Mouse (Mus musculus): ENCODE data around the gene Arrdc2.

Gene Arrdc2

DNA sequence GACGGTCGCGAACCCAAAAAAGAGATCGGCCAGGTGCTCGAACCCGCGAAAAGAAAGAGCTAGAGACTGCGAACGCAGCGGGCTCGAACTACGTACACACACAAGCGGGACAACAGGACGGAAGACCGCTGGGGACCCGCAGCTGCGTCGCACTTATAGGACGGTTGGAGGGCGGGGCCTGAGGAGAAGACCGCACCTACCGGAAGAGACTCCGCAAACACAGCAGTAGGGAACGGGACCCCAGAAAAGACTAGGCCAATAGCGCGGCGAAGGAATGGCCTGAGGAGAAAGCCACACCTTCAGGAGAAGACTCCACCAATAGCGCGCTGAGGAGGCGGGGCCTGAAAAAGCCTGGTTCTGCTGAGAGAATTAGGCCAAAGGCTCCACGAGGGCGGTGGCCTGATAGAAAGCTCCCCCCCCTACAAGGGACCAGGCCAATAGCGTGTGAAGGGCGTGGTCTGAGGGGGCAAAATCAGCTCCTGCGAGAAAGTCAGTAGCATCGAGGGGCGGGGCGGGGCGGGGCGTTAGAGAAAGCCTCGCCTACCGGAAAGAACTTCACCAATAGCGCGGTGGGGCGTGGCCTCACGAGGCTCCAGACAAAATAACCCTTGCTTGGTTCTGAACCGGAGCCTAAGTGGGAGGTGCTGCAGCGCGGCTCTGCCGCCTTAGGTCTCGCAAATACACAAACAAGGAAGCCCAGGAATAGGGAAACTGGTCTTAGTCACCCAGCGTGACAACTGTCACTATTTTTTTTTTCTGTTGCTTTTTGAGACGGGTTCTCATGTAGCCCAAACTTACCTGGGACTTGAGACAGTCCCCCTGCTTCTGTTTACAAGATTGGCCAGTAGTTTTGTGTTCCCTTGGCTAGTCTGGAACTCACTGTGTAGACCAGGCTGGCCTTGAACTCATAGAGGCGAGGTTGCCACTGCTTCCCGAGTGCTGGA lies at the start of gene Arrdc2:
Gene Arrdc2, minus strand, starts transcription at position 313 of the 944 bp plus-strand sequence.
- DNase-seq = peak; percentile 95 to 97

DNA sequence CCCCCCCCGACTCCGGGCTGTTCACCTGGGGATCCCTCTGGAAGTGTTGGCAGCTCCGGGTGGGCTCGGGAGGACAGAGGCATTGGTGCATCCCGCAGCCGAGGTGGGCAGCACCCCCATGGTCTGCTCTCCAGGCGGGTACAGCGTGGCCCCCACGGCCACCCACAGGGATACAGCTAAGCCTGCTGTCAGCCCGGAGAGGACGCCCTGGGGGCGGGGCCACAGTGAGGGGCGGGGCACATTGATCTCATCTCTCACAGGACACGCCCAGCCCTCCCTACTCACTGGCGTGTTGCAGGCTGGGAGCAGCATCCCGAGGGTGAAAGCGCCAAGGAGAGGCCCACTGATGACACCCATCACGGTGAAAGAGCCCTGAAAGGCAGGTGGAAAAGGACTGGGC lies 48.1 kb upstream of the Arrdc2 start:
- DNase-seq = peak in 1 of 2 experiments; percentile 50

DNA sequence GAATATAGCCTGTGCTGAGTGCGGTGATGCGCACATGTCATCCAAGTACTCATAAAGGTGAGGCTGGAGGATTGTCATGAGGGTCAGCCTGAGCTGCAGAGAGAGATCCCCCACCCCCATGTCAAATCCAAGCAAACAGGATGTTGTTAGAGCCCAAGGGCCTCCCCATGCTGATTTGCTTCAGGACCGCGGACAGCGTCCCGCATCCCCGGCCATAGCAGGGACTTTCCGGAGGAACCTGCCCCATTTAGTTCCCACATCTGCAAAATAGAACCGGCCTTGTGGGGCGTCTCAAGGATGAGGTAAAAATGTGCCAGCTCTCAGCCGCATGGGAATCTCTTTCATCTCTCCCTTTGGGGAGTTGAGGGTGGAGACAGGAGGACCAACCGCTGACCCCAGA lies 46.1 kb upstream of the Arrdc2 start:
- peak in 1 of 2 experiments; percentile 6 for DNase-seq

DNA sequence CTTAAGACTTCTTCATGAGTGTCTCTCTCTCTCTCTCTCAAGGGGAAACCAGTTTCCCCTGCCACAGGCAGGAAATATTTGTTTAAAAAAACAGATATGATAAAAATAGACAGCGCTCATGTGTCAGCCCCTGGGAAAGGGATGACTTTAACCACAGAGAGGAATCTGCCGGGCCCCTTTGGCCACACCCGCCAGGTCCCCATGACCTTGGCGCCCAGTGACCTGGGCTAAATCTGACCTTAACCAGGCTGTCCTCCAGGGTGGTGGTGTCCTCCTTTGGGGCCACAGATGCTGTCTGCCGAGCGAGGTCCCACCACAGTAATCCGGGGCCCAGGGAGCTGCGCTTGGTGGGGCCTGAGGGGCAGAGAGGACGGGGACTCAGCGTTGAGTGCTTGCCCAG lies 45.2 kb upstream of the Arrdc2 start:
- DNase-seq = no peak

DNA sequence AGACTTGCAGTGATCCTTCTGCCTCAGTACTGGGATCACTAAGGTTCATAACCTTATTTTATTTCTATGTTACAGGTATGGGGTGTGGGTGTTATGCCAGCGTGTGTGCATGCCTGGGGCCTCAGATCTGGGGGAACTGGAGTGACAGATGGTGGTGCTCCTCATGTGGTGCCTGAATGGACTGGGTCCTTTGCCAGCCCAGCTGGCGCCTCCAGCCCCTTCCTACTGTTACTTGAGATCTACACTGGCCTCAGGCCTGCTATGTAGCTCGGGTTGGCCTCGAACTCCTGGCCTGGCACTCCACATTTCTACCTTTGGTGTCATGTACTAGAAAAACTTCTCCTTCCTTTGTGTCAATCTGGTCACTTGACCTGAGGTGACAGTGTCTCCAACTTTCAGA lies 44.7 kb upstream of the Arrdc2 start:
- peak; percentile 59 to 67 for DNase-seq

DNA sequence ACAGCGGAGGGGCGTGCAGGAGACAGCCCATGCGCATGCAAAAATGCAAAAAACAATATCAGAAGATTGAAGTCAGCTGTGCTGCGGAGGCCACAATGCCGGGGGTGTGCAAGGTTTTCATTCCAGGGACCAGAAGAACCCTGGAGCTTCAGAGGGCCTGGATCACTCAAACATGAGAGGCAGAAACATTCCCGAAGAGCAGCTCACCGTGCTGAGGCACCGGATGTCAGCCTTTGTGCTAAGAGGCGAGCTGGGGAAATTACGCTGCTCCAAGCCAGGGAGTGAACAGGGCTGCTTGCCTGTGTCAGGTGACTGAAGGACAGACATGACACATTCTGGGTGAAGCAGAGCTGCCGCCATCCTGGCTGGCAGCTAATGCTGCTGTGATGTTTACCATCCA lies 41.0 kb upstream of the Arrdc2 start:
- DNase-seq = peak; percentile 60 to 70

DNA sequence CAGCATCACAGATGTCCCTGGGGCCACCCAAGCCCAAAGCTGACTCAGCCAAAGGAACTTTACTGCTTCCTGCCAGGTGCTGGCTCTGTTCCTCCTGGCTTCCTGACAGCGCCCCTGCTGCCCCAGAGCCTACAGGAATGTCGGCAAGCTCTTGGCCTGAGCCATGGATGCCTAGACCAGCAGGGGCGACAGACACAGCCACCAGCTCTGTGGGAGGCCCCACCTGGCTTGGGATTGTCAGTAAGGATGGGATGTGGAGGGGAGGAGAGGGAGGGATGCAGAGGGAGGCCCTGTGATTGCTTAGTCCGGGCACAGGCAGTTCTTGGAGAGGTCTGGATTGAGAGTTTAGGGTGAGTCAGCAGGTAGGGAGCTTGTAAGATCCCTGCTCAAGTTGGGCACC lies 40.6 kb upstream of the Arrdc2 start:
- peak; percentile 97 to 98 for DNase-seq

DNA sequence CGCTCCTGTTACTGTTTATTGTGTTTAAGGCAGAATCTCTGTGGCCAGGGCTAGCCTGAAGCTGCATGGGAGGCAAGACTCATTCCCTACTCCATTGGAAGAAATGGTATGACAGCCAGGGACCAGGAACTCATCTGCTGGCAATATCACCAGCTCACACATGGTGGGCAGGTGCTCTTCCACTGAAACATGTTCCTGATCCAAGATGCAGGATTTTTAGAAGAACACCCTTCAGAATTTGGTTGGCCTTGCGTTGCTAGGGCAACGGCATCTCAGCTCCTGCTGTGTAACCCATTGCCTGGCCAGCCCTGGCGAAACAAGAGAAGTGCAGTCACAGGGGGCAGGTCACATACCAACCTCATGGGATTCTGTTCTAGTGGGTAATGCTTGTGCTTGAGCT lies 40.0 kb upstream of the Arrdc2 start:
- DNase-seq = peak in 1 of 2 experiments; percentile 69

DNA sequence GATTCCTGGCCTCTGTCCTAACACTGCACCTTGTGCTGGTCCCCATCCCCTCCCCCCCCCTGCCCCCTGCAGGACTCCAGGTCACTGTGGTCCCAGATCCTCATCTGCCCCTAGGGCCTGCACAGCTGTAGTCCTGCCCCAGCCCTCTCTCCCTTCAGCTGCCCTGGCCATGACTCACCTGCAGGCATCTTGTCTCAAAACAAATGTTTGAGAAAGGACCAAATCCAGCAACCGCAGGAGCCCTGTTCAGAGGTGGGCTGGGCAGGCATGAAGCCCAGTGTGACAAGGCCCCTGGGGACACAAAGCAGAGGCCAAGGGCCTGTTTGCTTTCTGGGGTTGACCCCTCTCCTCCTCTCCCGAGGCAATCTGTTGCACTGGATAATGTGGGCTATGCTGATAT lies 38.7 kb upstream of the Arrdc2 start:
- DNase-seq = no peak

DNA sequence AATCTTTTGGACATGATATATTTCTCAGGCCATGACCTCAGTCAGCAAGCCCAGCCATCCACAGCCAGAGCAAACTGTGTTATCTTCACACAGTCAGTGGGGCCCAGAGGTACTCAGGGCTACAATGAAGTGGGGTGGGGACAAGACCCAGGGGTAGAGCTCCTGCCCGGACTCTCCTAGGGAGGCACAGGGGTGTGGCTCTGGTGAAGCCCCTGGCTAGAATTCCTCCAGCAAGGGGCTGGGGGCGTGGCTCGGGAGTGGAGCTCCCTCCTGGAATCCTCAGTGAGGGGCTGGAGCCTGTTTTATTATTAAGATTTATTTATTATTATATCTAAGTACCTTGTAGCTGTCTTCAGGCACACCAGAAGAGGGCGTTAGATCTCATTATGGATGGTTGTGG lies 36.9 kb upstream of the Arrdc2 start:
- DNase-seq = no peak

DNA sequence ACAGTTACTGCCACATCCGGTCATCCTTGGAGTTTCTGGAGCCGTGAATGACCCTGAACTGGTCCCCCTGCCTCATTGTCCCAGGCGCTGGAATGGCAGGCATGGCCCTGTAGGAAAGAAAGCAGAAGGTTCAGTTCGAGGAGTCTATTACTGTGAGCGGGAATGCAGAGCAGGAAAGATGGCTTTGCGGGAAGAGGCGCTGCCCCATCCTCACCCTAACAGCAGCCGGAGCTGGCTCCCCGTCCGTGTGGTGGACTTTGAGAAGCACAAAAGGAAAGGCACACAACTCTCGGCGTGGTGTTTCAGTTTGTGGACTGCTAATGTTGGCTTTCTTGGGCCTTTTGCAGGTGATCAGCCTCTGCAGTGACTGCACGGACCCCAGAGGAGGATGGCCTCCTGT lies 34.9 kb upstream of the Arrdc2 start:
- DNase-seq = no peak

DNA sequence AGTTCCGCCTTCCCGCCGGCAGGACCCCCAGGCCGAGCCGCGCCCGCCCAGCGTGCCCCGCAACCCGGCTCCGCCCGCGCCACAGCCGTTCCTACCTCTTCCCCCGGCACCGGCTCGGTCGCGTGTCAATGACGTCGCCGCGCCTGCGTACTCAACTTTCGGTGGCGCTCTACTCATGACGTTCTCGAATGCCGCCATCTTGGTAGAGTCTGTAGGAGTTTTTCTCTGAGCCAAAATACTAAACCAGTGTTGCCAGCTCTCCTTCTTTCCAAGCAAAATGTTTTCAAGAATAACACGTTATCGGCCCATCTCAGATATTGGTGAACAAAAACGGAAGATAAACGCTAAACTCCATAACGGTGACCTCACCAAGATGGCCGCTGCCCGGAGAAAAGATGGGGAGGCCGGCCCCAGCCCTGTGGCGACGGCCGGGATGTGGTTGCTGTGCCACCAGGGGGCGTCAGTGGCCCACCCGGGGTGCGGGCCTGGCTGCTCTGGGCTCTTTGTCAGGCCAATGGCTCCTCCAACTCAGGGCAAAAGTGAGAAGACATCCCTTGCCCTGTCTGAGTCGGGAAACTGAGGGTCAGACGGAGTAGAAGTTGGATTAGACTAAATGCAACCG lies 34.0 kb upstream of the Arrdc2 start, which contains the start of gene Ccdc124:
Gene Ccdc124, minus strand, starts transcription at position 572 of the 622 bp plus-strand sequence.
- peak; percentile 96 to 97 for DNase-seq

DNA sequence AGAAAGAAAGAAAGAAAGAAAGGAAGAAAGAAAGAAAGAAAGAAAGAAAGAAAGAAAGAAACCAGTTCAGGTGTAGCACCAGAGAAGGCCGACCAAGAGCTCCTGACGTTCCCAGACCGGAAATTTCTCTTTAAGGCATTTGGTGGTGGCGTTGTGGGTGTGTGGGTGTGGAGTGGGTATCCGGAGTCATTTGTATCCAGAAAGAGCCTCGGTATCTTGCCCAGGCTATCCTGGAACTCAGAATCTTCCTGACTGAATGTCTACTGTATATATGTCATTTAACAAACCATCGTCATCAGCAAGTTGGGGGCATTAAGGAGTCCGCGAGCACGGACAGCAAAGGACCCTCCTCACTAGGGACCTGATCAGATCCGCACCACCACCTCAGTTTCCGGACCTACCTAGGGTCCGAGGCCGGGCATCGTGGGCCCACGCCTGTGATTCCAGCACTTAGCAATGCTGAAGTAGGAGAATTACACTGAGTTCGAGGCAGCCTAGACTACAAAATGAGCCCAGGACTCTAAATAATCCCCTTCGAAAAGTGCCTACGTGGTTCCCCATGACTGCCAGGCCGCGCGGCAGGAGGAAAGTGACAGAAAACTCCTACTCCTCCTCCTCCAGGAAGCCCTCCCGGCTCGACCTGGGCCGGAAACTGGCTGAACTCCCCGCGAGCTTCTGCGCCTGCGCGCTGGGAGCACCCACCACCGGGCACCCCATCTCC lies 33.3 kb upstream of the Arrdc2 start:
- no peak for DNase-seq

DNA sequence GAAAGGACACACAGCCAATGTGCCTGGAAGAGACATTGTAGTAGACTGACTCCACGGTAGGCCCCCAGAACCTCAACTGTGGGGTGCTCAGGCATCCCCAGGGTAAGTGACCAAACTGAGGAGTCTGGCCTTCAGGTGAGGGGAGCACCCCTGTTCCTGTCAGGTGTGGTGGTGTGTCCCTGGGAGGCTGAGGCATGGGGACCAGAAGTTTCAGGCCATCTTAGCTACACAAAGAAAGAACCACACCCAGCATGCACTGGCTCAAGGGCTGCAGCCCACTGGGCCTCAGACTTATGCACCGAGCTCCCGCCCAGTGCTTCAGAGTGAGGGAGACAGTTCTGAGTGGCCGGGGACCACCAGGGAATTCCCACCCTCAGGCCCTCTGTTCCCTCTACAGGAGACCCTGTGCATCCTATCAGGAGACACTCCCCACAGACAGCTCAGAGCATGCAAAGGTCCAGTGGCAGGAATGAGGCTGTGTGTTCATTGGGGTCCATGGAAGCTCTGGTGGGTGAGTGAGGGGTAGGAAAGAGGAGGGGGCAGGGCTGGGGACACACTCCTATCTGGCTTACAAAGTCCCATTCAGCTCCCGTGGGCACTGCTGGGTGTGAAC lies 31.8 kb upstream of the Arrdc2 start:
- no peak for DNase-seq

DNA sequence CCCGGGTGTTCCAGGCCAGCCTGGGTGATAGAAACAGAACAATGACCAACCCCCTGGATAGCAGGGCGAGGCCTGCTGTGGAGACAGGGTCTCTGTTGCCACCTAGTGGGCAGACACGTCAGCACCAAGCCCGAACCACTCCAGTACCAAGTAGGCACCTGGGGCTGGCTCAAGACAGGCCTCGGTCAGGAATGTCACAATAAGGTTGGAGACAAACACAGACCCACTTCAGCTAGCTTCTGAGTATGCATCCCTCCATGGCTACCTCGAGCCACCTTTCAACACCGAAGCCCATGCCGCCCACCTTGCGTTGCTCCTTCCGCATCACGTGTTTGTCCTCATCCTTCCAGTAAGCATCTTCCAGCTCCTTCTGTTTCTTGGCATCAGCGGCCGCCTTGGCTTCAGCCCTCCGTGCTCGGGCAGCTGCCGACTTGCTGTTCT lies 30.1 kb upstream of the Arrdc2 start:
- DNase-seq = peak; percentile 78 to 84

DNA sequence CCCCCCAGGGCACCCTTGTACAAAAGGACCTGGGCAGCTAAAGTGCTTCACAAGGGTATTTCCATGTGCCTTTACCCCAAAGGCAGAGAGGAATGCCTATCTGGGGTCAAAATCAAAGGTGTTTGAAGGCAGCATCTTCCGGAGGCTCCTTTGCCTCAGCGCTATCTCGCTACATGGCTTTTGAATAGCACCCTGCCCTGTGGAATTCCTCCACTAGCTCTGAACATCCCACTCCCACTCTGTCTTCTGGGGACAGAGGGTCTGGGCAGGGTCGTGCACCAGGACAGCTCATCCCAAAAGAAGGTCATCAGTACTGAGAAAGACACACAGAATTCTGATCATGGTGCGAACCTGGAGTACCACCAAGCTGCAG lies 29.7 kb upstream of the Arrdc2 start:
- no peak for DNase-seq

DNA sequence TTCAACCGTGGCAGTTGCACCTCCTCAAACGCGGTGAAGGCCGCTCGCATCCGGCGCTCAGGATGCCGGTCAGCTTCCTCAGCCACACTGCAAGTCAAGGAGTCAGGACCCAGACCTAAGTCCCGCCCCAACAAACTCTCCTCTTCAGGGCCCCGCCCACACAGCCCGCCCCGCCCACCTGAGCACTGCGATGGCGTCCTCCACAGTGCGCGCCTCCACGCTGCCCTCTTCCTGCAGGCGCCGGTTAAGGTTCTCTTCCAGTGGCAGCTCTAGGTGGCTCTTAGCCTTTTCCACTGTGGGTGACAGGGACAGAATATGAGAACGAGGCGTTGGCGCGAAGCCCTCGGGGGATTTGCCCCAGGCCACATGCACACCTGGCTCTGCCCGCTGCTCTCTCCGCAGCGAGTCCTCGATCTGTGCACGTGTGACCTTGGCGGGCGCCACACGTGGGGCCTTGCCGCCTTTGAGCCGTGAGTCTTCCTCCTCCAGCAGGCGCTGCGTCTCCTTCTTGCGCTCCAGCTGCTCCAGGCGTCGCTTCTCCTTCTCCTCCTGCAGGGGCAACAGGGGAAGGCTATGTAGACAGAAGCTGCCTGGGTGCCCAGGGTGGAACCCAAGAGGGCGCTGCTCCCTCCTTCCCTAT lies 29.2 kb upstream of the Arrdc2 start:
- DNase-seq = peak in 1 of 2 experiments; percentile 41

DNA sequence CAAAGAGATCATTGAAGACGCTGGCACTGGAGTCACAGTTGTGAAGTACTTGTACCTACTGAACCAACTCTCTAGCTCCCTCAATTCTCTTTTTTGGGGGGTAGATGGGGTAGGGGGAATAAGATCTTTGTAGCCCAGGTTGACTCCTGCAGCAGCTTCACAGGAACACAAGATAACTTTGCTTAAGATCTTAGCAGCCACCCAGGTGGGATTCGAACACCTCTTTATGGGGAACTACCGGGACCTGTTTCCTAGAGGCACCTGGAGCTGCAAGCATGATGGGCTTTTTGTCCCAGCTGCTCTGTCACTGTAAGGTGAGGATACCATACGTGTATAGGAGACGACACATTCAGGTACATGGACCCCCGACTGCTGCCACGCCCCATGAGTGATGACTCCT lies 27.0 kb upstream of the Arrdc2 start:
- no peak for DNase-seq

DNA sequence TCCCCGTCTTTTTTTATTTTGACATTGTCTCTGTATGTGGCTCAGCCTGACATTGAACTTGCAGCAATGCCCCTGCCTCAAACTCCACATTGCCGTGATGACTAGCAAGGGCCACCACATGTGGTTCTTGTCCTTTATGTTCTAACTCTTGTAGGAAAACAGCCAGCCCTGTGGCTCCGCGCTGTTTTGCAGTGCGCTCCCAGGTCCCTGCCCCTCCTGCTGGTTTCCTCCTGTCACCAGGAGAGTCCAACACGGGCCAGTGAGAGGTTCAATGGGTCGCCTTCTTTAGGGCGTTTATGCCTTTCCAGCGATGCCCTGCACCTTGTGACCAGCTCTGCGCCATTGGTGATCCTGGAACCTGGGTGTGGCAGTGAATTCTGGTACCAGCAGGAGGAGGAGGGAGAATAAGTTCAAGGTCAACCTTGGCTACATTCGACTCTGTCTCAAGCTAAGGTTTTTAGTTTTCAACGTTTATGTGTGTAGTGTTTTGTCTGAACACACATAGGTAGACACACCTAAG lies 26.5 kb upstream of the Arrdc2 start:
- DNase-seq = no peak

DNA sequence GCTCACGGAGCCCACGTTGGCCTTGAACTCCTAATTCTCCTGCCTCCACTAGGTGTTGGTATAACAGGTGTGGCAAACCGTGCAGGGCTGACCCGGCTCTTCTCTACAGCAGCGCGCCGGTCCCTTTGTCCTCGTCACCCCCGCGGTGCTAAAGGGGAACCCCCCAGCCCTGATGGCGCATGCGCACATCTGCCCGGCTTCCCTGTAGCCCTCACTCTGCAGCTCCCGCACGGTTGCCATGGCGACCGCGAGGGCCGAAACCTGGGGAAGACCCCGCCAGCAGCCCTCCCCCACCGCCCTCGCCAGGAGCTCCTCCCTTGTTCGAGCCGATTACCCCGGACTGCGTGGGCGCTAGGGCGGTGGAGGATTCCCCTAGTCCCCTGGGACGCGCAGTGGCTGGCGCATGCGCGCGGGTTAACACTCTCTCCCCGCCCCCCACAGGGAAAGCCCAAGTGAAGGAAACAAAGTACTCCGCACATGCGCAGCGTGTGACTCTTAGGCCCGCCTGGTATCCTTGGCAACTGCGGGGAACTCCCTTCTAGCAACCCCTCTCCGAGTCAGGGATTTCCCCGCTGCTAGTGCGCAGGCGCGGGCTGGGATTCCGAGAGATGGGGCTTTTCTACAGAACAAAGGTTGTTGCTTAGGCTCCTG lies 26.0 kb upstream of the Arrdc2 start:
- DNase-seq = peak; percentile 99

DNA sequence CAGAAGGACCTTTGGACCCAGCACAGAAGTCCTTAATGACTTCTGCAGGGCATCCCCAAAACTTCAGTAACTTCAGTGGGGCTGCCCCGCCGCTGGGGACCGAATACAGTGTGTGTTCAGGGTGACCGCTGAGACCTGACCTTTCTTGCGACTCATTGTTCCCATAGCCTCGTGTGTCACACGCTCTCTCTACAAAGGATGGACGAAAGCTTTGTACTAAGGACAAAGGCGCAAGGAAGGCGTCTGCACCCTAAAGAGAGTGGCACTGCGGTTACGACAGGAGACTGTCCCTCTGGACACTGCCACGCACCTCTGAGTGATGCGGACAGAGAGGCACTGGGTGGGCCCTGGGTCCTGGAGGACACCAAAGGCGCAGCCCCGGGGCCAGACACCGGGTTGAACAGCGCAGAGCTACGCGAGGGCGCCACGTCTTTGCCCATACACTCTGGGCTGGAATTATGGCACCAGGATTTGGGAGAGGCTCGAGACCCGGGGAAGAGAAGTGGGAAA lies 25.2 kb upstream of the Arrdc2 start:
- DNase-seq = peak; percentile 59 to 63

All from cerebellum, postnatal 25 days (tissue).